Mouse (Mus musculus) adrenal gland, postnatal 36 days (tissue): ENCODE data around the gene Acss2. TPM values are rescaled to one million over a fixed set of nuclear protein-coding genes. Genes with fewer than 3 reads are reported as not detected.

ENCODE experiments used
- DNase-seq, 2 experiments: peaks; one replicate each; pipeline ENCODE4 v3.0.0; 2021; ENCODE audit warnings: mixed read lengths in 1 of 2
- long read RNA-seq, 2 experiments: library from polyadenylated mRNA; stranded (forward); transcript quantifications; one replicate each; pipeline ENCODE4 v2.0.0; 2021; ENCODE audit warnings: borderline sequencing depth in 2 of 2
- total RNA-seq, 2 experiments: library from RNA; stranded (reverse); gene quantifications; 2 replicates each; pipeline ENCODE4 v1.2.3; 2021

The Acss2 gene
- total RNA-seq, result 100 to 1,000 TPM in 1 of 2 experiments, 10 to 100 TPM in 1; 80.9 to 128 TPM
- long read RNA-seq, experiment 1, transcript Acss2-201 (18 exons, 2,931 nt), result major isoform, 96 of 167 reads
- long read RNA-seq, experiment 1, transcript Acss2-203 (19 exons, 2,145 nt), result minor isoform, 45 of 167 reads
- long read RNA-seq, experiment 1, partial matches to known transcripts, result 8 of 167 reads
- long read RNA-seq, experiment 1, other reads (novel, unspliced or antisense), result 14 of 167 reads
- long read RNA-seq, experiment 2, transcript Acss2-203 (19 exons, 2,145 nt), result minor isoform, 33 of 92 reads
- long read RNA-seq, experiment 2, transcript Acss2-201 (18 exons, 2,931 nt), result major isoform, 45 of 92 reads
- long read RNA-seq, experiment 2, partial matches to known transcripts, result 1 of 92 reads
- long read RNA-seq, experiment 2, other reads (novel, unspliced or antisense), result 13 of 92 reads

GRCm38 (mm10) chr2:155517455-155518423, at the start of gene Acss2, which contains the start of gene Ggt7:
Acss2 (plus strand) TSS chr2:155517948.
Ggt7 (minus strand) TSS chr2:155518237.
- peak; percentile 99 to 100 for DNase-seq

DNA sequence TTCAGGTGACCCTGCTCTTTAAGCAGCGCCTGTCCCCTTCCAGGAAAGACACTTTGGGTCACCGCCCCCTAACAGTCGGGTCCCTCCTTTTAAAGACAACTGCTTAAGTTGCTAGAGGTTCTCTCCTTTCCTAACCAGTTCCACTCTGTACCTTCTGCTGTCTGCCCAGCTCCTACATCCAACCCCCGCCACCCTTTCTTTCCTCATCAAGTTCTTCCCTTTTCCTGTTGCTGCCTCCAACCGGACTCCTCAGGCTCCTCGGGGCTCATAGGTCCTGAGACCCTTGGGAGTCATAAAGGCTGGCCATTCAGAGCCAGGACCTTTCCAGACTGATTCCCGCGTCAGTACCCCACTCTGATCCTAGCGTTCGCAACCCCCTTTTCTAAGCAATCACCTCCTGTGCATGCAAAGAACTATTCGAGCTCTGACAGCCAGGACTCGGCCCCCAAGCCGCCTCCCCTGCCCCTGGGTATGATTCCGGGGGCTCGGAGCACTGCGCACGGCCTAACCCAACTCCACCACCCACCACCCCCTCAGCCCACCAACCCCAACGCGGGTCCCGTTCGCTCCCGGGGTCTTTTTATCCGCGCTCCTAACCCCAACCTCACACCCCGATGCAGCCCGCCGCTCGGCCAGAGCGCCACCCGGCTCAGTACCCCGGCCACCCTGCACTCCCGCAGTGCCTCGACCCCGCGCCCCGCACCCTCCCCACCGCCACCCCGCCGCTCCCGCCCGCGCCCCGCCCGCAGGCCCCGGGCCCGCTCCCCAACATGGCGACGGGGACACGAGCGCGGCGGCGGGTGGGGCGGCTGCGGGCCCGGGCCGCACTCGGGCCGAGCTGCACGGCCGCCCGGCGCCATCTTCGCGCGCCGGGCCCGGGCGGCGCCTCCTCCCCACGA, 44.8 kb upstream of the Acss2 start:
- peak; percentile 66 to 75 for DNase-seq

- peak; percentile 77 to 87 for DNase-seq
Observed at GRCm38 (mm10) chr2:155473570-155474088, 44.1 kb upstream of the Acss2 start, which contains the start of gene Ncoa6. Ncoa6 (minus strand) TSS chr2:155473894.

DNA sequence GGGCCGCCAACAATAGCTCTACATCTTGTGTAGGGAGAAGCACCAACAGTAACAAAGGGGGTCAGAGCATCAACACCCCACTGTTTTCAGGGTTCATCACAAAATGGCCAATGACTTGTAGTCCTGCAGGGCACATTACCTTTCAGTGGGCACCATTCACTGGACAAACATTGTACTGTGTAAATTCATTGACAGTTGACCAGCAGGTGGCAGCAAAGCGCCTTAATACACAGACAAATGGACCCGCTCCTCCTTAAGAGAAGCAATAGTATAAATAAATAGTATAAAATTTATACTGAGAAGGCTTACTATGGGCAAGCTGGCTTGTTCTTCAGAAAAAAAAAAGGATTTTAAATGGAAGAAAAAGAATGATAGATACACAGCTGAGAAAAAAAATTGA, 35.7 kb upstream of the Acss2 start:
- peak; percentile 71 to 81 for DNase-seq

DNA sequence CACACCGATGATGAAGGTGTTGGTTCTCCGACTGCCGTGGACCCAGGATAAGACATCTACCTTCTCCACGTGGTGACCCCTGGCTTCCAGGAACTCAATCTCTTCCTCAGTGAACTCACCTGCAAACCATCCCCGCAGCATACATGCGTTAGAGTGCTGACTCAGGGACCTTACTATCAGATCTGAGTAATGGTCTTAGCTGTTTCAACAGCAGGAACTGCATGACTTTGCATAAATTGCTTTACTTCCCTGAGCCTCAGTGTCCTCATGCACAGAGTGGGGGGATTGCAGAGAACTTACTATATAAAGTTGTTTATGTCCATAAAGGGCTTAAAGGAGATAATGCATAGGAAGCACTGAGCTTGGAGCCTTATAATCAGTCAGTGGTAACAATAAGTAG, 26.8 kb upstream of the Acss2 start:
- DNase-seq, result no peak

DNA sequence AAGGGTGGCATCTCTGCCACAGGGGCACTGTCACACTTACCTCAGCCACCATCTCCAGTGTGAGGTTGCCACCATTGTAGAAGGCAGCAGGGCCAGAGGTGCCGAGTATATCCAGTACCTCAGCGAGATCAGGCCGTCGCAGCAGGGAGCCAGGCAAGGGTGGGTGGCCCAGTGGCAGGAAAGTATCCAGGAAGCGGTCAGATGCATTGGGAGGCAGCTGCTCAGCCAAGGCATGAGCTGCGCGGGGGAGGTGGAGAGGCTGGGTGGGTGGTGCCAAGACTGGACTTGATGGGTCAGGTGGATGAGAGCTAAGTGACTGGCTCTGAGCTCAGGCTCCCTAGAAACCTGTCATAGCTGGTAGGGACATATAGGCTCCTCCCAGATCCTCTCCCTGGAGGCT, 15.2 kb upstream of the Acss2 start:
- DNase-seq, result no peak

GRCm38 (mm10) chr2:155504440-155505355, 13.1 kb upstream of the Acss2 start:
- DNase-seq, result no peak

DNA sequence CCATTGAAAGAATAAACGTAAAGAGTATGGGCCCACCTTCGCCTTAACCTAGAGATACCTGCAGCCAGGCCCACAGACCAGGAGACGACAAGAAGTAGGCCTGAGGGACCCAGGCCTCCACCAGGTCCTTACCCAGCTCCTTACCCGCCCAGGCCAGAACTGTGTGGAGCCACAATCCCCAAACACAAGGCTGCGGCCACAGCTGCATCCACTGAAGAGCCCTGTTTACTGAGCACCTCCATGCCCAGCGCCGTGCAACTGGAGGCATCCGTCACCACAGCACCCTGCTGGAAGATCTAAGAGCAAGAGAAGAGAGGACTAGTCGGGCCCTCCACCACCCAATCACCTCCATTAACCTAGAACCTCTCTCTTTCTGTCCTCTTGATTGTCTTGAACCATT, 11.9 kb upstream of the Acss2 start:
- DNase-seq, result no peak

- no peak for DNase-seq
Observed at GRCm38 (mm10) chr2:155507721-155508470, 9.9 kb upstream of the Acss2 start.

- DNase-seq, result peak; percentile 71 to 75
Observed at GRCm38 (mm10) chr2:155512479-155512878, 5.3 kb upstream of the Acss2 start.

DNA sequence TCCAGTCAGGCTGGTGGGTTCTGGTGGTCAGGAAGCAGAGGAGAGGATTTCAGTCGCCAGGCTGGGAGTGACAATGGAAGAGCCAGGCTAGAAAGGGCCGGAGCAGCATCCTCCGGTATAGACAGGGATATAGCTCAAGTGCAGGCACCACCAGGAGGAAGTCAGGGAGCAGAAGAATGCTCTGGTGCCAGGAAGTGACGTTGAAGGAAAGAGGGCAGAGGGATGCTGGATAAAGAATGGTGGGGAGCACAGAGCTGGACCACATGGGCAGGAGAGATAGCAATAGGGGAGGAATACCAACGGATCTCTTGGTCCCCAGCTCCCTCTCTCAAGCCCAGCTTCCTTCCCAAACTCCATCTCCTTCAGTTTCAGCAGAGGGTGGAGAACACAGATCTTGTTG, 4.2 kb upstream of the Acss2 start:
- no peak for DNase-seq

GRCm38 (mm10) chr2:155514666-155515065, 3.1 kb upstream of the Acss2 start:
- DNase-seq, result peak; percentile 74 to 84

DNA sequence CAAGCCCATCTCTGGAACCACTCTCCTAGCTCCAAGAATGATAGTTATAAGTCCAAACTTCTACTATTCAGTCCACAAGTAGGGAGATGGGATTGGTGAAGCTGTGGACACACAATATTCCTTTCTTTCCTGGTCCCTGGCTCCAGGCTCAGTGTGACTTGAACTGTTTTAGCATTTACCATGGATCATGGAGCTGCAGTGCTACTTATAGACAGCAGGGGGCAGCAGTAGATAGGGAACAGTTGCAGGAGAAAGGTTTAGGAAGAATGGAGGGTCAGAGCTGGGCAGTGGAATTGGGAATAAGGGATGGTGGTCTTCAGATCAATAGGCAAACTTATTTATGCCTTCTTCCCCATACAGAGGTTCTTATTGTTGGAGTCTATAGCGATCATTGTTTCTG, 1.8 kb upstream of the Acss2 start:
- DNase-seq, result peak; percentile 68 to 74

- peak in 1 of 2 experiments; percentile 13 for DNase-seq
Observed at GRCm38 (mm10) chr2:155518531-155519270, 953 bp downstream of the Acss2 start.

GRCm38 (mm10) chr2:155523706-155524105, 6.0 kb downstream of the Acss2 start:
- DNase-seq, result no peak

DNA sequence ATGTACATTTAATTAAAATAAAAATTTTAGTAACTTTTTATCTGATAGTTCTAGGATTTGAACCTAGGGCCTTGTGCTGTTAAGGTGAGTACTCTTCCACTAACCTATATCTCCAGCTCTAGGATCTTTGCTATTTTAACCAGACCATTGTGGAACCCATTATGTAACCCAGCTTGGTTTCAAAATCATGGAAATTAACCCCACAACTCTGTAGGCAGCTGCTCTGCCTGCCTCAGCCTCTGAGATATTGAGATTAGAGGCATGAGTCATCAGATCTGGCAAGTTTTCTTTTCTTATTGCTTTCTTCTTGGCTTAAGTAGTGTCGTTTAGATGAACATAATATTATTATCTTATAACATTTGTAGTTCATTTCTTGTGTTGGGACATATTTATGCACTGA, 6.6 kb downstream of the Acss2 start:
- peak in 1 of 2 experiments; percentile 12 for DNase-seq

- DNase-seq, result no peak
Observed at GRCm38 (mm10) chr2:155527367-155527766, 9.6 kb downstream of the Acss2 start.

- no peak for DNase-seq
Observed at GRCm38 (mm10) chr2:155536292-155536691, 18.5 kb downstream of the Acss2 start.
